Mouse (Mus musculus): ENCODE data around the gene Cchcr1.

GRCm38 (mm10) chr17:35538476-35538875, 21.6 kb downstream of the Cchcr1 start:
- TF ChIP-seq POLR2AphosphoS5 (IDR thresholded peaks at IDR 0.05; ENCODE audit: insufficient replicate concordance, low read depth, low read length) (no peak), TAL1 (conservative IDR thresholded peaks at IDR 0.05; ENCODE audit: low read depth, low read length) (no peak), GATA2 (IDR thresholded peaks at IDR 0.05; ENCODE audit: borderline replicate concordance, low read depth, low read length) (no peak)
